Mouse (Mus musculus) gastrocnemius, postnatal 4 days (tissue): ENCODE results near the gene Numbl. TPM values are rescaled to one million over a fixed set of nuclear protein-coding genes. Genes with fewer than 3 reads are reported as not detected.
A peak's percentile ranks its signal among the peaks of the same experiment; 100 is the strongest.

ENCODE experiments used
- DNase-seq, 2 experiments: peaks; one replicate each; pipeline ENCODE4 v3.0.0; 2021 to 2022; ENCODE audit warnings: low spot score in 2 of 2, mixed read lengths in 2 of 2
- total RNA-seq, 2 experiments: library from RNA; stranded (reverse); gene quantifications; 2 replicates each; pipeline ENCODE4 v1.2.3; 2021

The Numbl gene
- total RNA-seq, 2 experiments from 2014 or later = 26.3 to 32.3 TPM

GRCm38 (mm10) chr7:27323001-27323400 lies 64.8 kb downstream of the Numbl start:
- DNase-seq = no peak

- no peak for DNase-seq
These were observed 65.9 kb downstream of the Numbl start for GRCm38 (mm10) chr7:27324161-27324560.

GRCm38 (mm10) chr7:27324928-27325327 lies 66.7 kb downstream of the Numbl start:
- no peak for DNase-seq

DNA sequence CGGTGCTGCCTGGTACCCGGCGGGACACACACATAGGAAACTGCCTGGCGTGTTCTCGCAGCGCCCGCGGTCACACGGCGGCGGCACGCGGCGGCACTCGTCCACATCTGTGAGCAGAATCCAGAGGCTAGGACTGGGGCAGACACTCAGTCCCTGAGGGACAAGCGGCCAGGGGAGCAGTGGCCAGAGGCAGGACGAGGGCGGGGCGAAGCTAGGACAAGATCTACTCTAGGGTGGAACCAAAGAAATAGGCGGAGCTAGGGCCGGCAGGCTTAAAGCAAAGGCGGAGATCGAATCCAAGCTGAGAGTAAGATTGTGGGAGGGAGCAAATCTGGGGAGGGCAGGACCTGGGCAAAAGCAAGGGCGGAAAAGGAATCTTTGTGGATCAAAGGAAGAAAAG lies 67.5 kb downstream of the Numbl start:
- DNase-seq = peak; percentile 38 to 74

DNA sequence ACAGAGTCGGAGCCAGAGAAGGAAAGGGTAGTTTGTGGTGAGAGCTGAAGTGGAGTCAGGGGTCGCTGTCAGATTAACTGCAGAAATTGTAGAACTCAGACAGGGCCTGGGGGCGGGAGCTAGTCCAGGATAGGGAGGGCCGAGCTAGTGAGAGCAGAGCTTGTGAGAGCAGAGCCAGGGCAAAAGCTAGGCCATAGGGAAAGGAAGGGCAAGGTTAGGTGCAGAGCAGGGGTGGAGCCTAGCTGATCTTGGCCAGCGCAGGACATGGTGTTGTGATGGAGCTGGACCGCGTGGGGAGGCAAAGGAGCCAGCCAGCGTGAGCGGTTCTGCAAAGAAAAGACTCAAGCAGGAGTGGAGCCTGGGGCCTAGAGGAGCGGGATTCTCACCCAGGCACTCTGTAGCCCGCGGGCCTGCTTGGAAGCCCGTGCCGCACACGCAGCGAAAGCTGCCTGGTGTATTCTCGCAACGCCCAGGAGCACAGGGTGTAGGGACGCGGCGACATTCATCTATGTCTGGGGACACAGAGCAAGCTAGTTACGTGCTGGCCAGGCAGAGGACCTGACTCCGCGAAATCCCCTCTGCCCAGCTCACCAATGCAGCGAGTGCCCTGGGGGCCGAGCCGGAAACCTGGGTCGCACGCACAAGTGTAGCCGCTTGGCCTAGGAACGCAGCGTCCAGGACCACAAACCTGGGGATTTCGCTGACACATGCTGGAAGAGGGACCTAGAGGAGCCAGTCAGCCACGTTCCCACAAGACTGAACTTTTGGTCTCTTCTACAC lies 68.1 kb downstream of the Numbl start:
- DNase-seq = peak in 1 of 2 experiments; percentile 53

DNA sequence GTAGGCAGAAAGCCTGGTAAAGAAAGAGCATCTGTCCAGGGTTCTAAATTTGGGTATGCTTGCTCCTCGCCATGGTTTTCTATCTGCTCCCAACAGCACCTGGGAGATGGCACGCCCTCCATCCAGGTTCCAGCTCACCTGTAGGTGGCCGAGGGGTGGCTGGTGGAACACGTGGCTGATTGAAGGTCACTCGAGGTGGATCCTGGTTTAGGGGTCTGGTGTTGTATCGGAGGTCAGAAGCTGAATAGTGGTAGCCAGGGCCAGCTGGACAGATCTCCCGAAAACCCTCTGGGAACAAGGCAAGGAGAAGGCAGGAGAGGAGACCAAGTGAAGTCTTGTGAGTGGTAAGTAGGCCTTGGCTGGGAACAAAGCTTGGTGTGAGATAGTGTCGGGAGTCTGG lies 69.3 kb downstream of the Numbl start:
- DNase-seq = no peak

DNA sequence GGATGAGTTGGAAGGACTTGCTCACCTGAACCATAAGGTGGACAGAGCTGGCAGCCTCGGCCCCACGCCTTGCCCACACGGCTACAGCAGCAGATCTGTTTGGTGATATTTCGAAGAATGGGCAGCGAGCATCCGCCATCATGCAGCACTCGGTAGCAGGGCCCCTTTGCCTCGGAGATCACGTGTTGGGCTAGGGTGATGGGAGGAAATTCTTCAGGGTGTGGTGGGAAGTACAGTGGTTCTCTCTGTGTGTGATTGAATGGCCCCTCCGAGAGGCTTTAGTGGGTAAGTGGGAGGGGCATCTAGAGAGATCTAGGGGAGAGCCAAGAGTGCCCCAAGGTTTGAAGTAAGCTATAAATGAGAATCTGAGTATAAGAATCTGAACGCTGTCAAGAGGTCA lies 69.9 kb downstream of the Numbl start:
- no peak for DNase-seq

DNA sequence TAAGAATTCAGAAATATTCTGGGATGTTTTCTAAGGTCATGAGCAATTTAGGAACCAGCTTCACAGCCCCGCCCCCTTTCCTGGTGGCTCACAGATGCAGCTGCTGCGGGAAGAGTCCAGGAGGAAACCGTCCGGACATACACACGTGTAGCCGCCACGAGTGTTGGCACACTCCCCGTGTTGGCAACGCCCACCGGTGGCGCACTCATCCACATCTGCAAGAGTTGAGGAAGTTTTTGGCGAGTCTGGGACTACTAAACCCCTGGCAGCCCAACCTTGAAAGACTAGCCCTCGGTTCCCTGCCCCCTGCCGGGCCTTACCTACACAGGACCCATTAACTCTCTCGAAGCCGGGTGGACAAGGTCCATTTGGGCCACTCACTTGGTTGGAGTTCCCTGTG lies 70.4 kb downstream of the Numbl start:
- DNase-seq = peak in 1 of 2 experiments; percentile 65

GRCm38 (mm10) chr7:27329326-27329947 lies 71.2 kb downstream of the Numbl start:
- DNase-seq = peak; percentile 85 to 91

DNA sequence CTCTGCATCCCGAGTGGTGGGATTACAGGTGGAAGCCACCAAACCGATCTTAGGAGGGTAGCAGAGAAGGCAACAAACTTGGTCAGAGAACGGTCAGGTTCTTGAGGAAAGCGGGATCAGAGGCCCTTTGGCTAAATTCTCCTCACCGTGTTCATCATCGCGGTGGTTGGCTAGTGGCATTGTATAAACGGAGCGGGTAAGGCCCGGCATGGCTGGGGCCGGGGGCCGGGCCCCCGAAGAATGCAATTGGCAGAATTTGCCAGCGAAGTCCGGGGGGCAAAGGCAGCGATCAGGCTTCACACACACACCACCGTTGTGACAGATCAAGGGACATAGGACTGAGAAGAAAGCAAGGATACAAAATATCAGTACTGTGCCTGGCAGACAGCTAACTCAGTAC lies 71.7 kb downstream of the Numbl start:
- DNase-seq = no peak

DNA sequence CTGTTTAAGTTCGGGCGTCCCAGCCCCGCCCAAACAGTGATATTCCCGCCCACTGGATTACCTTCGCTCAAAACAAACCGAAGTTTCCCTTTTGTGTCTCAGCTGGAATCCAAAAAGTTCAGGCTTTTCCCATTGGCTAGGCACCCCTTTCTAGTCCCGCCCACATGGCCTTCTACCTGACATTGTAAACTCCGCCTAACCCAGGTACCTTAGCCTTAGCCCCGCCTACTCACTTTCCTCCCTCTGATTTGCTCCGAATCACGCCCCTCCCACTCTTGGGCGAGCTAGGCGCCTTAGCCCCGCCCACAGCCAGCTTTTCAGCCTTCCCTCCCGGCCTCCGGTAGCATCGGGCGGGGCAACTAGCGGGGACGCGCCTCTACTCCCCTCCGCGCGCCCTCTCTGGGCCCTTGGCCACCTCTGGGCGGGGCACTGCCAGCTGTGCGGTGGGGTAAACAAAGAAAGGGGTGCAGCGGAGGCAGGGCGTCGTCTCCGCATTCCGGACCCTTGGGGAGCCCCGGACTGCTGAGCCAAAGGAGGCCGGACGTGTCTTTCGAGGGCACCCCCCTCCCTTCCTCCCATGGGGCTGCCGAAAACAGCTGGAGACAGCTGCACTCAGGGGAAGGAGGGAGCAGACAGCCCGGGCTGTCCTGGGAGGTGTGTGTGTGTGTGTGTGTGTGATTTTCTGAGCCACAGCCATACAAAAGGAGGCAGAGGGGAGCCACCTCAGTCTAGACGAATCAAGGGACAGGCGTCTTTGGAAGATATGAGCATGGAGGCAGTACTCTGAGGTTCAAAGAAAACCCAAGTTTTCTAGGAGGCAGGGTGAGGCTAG lies 72.7 kb downstream of the Numbl start:
- DNase-seq = peak; percentile 82 to 91

- DNase-seq = peak in 1 of 2 experiments; percentile 55
These were observed 73.3 kb downstream of the Numbl start for GRCm38 (mm10) chr7:27331541-27331851.

Other genes with a start within 250 kb of the Numbl start
- gene Cyp2a12, start 229.4 kb upstream of the Numbl start, total RNA-seq = under 1 TPM in 1 of 2 experiments, not detected in 1; 0.47 TPM
- gene Cyp2f2, start 138.5 kb upstream of the Numbl start, total RNA-seq = under 1 TPM; 0.41 to 0.59 TPM
- gene Cyp2t4, start 104.7 kb upstream of the Numbl start, total RNA-seq = not detected
- gene Egln2, start 91.6 kb upstream of the Numbl start, total RNA-seq = 10 to 100 TPM; 81.4 to 85.3 TPM
- 10 to 100 TPM; 29.4 to 33.6 TPM for gene Rab4b, start 79.5 kb upstream of the Numbl start, total RNA-seq
- gene Gm21983, start 77.3 kb upstream of the Numbl start, total RNA-seq = not detected
- not detected for gene Mia, start 77.3 kb upstream of the Numbl start, total RNA-seq
- 10 to 100 TPM; 12.3 to 12.6 TPM for gene BC024978, start 62.7 kb upstream of the Numbl start, total RNA-seq
- 10 to 100 TPM; 57.3 to 63.7 TPM for gene Snrpa, start 62.2 kb upstream of the Numbl start, total RNA-seq
- gene Itpkc, start 29.8 kb upstream of the Numbl start, total RNA-seq = 1 to 10 TPM; 7.2 to 8.5 TPM
- 10 to 100 TPM in 1 of 2 experiments, 1 to 10 TPM in 1; 8.6 to 10.3 TPM for gene Coq8b, start 25.4 kb upstream of the Numbl start, total RNA-seq
- gene Ltbp4, start 79.3 kb downstream of the Numbl start, total RNA-seq = 100 to 1,000 TPM; 152 to 169 TPM
- 10 to 100 TPM; 11.0 to 11.5 TPM for gene Shkbp1, start 97.6 kb downstream of the Numbl start, total RNA-seq
- not detected for gene Gm20479, start 99.0 kb downstream of the Numbl start, total RNA-seq
- under 1 TPM; 0.21 to 0.34 TPM for gene Sptbn4, start 189.3 kb downstream of the Numbl start, total RNA-seq
- gene Blvrb, start 189.5 kb downstream of the Numbl start, total RNA-seq = 10 to 100 TPM; 29.0 to 36.5 TPM
- gene Sertad3, start 215.3 kb downstream of the Numbl start, total RNA-seq = 10 to 100 TPM; 13.0 to 13.6 TPM
- gene Sertad1, start 228.5 kb downstream of the Numbl start, total RNA-seq = 10 to 100 TPM; 15.6 to 16.2 TPM
- gene Prx, start 240.9 kb downstream of the Numbl start, total RNA-seq = 10 to 100 TPM; 36.6 to 38.2 TPM